Comparison of ENCODE assay signal across 20 mouse cellular contexts in the genomic region with DNA sequence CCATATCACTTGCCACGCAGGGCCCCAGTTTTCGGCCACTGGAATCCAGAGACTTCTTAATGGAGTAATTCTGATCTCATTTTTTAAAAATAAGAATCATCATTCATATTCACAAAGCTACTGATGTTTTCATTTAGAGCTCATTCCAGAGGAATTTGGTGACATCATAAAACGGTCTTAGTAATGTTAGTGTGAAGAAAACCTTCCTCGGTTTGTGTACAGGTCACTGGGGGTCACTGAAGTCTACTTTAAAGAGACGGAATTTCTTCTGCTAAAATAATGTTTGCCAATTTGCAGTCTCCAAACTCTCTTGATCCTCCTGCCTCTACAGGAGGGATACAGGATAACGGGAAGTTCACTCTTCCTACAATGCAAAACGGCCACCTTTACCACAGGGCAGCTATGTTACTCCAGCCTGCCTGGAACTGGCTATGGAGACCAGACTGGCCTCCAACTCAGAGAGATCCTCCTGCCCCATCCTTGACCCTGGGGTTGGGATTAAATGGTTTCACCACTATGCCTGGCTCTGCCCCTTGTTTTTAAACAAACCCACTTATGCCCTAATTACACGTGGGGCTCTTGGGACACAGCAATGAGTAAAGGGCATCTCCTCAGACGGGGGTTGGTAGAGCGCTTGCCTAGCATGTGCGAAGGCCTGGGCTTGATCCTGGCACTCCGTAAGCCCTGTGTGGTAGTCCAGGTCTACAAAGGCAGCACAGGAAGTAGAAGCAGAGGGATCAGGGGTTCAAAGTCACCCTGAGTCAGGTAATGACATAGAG.
DNase-seq lines count a peak whose midpoint lies in the region; ATAC-seq and TF ChIP-seq lines count a peak whose summit lies in the region.
"Had no signal": no experiment of that assay in that cellular context is flagged by ENCODE, and none has a peak within 500 bp of the region (broad histone marks: within the 10 kb centered on the region; RNA-seq: fewer than 3 reads in every experiment).

No protein-coding gene starts in this region.

- H3K9ac ChIP-seq in heart, postnatal 0 days (replicated peaks; ENCODE audit: low read depth, low read length), result no peak overlapping the region
- H3K9ac ChIP-seq: forebrain, embryonic 12.5 days; hindbrain, embryonic 15.5 days had no signal

- ATAC-seq in heart, postnatal 0 days (ENCODE audit: insufficient read depth, low read depth), result no peak
- ATAC-seq: activated CD4-positive, CD25-positive, alpha-beta regulatory T cell, adult 4 months; forebrain, embryonic 16.5 days; intestine, embryonic 16.5 days had no signal

- TF ChIP-seq EP300 in heart, postnatal 0 days (IDR thresholded peaks at IDR 0.05; ENCODE audit: low read depth), result no peak

- H3K4me2 ChIP-seq in heart, postnatal 0 days (ENCODE audit: low read depth, low read length), result no peak overlapping the region
- H3K4me2 ChIP-seq: forebrain, embryonic 12.5 days; hindbrain, embryonic 15.5 days had no signal

- DNase-seq in adrenal gland, adult 2 months, result peak; percentile 38
- DNase-seq in adrenal gland, postnatal 25 days, result no peak
- DNase-seq in heart, postnatal 0 days (ENCODE audit: low spot score), result peak; percentile 36
- DNase-seq in heart, adult 11 months, result no peak
- DNase-seq in Muller cell, postnatal 12 days (ENCODE audit: inconsistent ontology term), result peak; percentile 40
- DNase-seq in hindbrain, embryonic 10.5 days (ENCODE audit: low spot score), result no peak
- DNase-seq in embryo, embryonic 9.5 days (ENCODE audit: extremely low spot score), result no peak
- DNase-seq: adrenal gland, adult 8-10 months; cerebellum, adult 18-20 months; cerebellum, adult 9-11 months; cerebellum, postnatal 36 days; gastrocnemius, postnatal 25 days; heart, postnatal 14 days; kidney, adult 8-10 months had no signal

- no peak overlapping the region for H3K4me3 ChIP-seq in heart, postnatal 0 days (ENCODE audit: low read depth, low read length)
- H3K4me3 ChIP-seq in brown adipose tissue, adult 24 weeks (ENCODE audit: insufficient read depth, low read depth, low read length), result no peak overlapping the region
- no peak overlapping the region for H3K4me3 ChIP-seq in hindbrain, embryonic 10.5 days
- H3K4me3 ChIP-seq: forebrain, embryonic 12.5 days; hindbrain, embryonic 15.5 days had no signal

- no peak overlapping the region for H3K27ac ChIP-seq in heart, postnatal 0 days (ENCODE audit: low read depth)
- peak overlapping the region; percentile 68 for H3K27ac ChIP-seq in brown adipose tissue, adult 24 weeks (replicated peaks; ENCODE audit: low read depth, low read length)
- H3K27ac ChIP-seq in hindbrain, embryonic 10.5 days, result no peak overlapping the region
- H3K27ac ChIP-seq: forebrain, embryonic 12.5 days; hindbrain, embryonic 15.5 days had no signal

- H3K9me3 ChIP-seq in heart, postnatal 0 days (replicated peaks; ENCODE audit: control insufficient read depth, low read length), result no peaks in the 10 kb centered on the region
- no peaks in the 10 kb centered on the region for H3K9me3 ChIP-seq in hindbrain, embryonic 10.5 days
- H3K9me3 ChIP-seq: forebrain, embryonic 12.5 days; hindbrain, embryonic 15.5 days had no signal

- TF ChIP-seq CTCF in heart, postnatal 0 days (IDR thresholded peaks at IDR 0.05; ENCODE audit: low read depth), result no peak

- 0 out of 2 replicates have a peak, but pooled peaks cover under 1% of the 10 kb centered on the region for H3K4me1 ChIP-seq in heart, postnatal 0 days (ENCODE audit: control insufficient read depth, insufficient read depth)
- H3K4me1 ChIP-seq in brown adipose tissue, adult 24 weeks (ENCODE audit: control insufficient read depth, insufficient read depth, insufficient read length, low read length), result peaks cover 23% of the 10 kb centered on the region
- peaks cover 23% of the 10 kb centered on the region for H3K4me1 ChIP-seq in hindbrain, embryonic 10.5 days (replicated peaks)

- H3K36me3 ChIP-seq in heart, postnatal 0 days (replicated peaks; ENCODE audit: control insufficient read depth, insufficient read depth, low read length), result peaks cover 15% of the 10 kb centered on the region
- H3K36me3 ChIP-seq in hindbrain, embryonic 10.5 days, result peaks cover 15% of the 10 kb centered on the region

- no peaks in the 10 kb centered on the region for H3K27me3 ChIP-seq in heart, postnatal 0 days (ENCODE audit: control insufficient read depth, insufficient read depth, low read length)
- no peaks in the 10 kb centered on the region for H3K27me3 ChIP-seq in hindbrain, embryonic 10.5 days (ENCODE audit: insufficient read depth, poor library complexity, severe bottlenecking)
- H3K27me3 ChIP-seq: forebrain, embryonic 12.5 days; hindbrain, embryonic 15.5 days had no signal

- WGBS in heart, postnatal 0 days, result 68% methylated on average over 12 of the region's 12 CpGs
- WGBS in hindbrain, embryonic 10.5 days, result 83% methylated on average over 12 of the region's 12 CpGs

Comparison
In these comparisons a context has a peak if more than half of its experiments do, and no peak if none do; other contexts are left out.
1. DNase-seq: peak in adrenal gland, adult 2 months (single experiment), heart, postnatal 0 days (single experiment) and Muller cell, postnatal 12 days (single experiment); none in adrenal gland, postnatal 25 days (single experiment), heart, adult 11 months (single experiment), hindbrain, embryonic 10.5 days (single experiment) and embryo, embryonic 9.5 days (single experiment).